Mouse (Mus musculus): ENCODE data around the gene Gak.

DNA sequence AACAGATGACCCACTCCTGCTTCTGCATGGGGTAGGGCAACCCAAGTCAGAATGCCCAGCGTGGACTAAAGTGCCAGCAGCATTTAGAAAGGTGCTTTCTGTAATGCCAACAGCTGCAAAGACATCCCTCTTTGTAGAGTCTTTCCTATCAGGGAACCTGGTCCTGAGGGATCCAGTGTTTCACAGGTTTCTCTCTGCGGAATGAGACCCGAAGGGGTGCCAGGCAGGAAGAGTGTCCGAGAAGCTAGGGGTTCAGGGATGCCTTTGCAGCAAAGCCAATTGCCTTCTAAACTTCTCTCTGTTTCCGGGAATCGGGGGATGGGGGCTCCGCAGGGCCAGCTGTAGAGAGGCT is 80.4 kb downstream of the Gak start:
- TF ChIP-seq CHD2 (IDR thresholded peaks at IDR 0.05; ENCODE audit: low read depth, low read length) = no peak
- no peak for TF ChIP-seq ZC3H11A (IDR thresholded peaks at IDR 0.05; ENCODE audit: borderline replicate concordance, low read depth, low read length)
- TF ChIP-seq ZNF384 (IDR thresholded peaks at IDR 0.05; ENCODE audit: low read depth, low read length) = no peak
- no peak for TF ChIP-seq MAFK (IDR thresholded peaks at IDR 0.05; ENCODE audit: insufficient read depth, low read depth, low read length)
- TF ChIP-seq HCFC1 (IDR thresholded peaks at IDR 0.05; ENCODE audit: borderline replicate concordance, insufficient read depth, low read length) = no peak

All from ES-E14 (cell line).